Comparison of ENCODE assay signal across 39 mouse cellular contexts in the genomic region with DNA sequence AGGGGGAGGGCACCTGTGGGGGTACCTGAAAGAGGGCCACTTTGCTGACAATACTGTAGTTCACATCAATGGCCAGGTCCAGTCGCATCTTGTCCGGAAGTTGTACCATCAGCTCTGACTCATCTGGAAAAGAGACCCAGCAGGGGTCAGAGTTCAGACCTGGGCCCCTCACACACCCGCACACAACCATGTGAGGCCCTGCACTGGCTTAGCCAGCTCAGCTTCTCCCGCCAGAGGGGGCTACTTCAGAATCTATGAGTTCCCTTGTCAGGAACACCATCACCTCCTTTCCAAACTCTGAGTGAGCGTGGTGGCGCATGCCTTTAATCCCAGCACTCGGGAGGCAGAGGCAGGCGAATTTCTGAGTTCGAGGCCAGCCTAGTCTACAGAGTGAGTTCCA. TPM values are rescaled to one million over a fixed set of nuclear protein-coding genes. Genes with fewer than 3 reads are reported as not detected.
DNase-seq lines count a peak whose midpoint lies in the region; ATAC-seq and TF ChIP-seq lines count a peak whose summit lies in the region.
"Had no signal": no experiment of that assay in that cellular context is flagged by ENCODE, and none has a peak within 500 bp of the region (broad histone marks: within the 10 kb centered on the region; RNA-seq: fewer than 3 reads in every experiment).

No protein-coding gene starts in this region.

- no peaks in the 10 kb centered on the region for H3K4me1 ChIP-seq in kidney, adult 2 months (ENCODE audit: control insufficient read depth, insufficient read depth, low read length)
- H3K4me1 ChIP-seq: limb, embryonic 13.5 days; lung, embryonic 15.5 days; stomach, embryonic 15.5 days had no signal

- TF ChIP-seq CTCF in kidney, adult 2 months (conservative IDR thresholded peaks at IDR 0.05; ENCODE audit: insufficient read depth, insufficient read length, low read depth, low read length) = no peak

- 68% methylated on average over 9 of the region's 9 CpGs for WGBS in kidney, adult 2 months

- peak; percentile 16 for DNase-seq in thymus, postnatal 4 days
- DNase-seq in thymus, postnatal 36 days = no peak
- DNase-seq in ZHBTc4 (ENCODE audit: low read depth, low spot score) = peak; percentile 76
- peak; percentile 24 for DNase-seq in retina, embryonic 14.5 days (ENCODE audit: low spot score)
- DNase-seq in lung, postnatal 14 days = no peak
- no peak for DNase-seq in kidney, adult 2 months
- DNase-seq: adrenal gland, adult 2 months; adrenal gland, postnatal 36 days; cerebellum, adult 2 months; cerebellum, postnatal 14 days; forebrain, postnatal 0 days; heart, postnatal 14 days; kidney, adult 9 months; kidney, postnatal 25 days; lung, postnatal 36 days; midbrain, embryonic 14.5 days; right cerebral cortex, postnatal 25 days; thymus, adult 18-20 months; thymus, postnatal 25 days had no signal

- H3K27me3 ChIP-seq in kidney, adult 2 months (replicated peaks; ENCODE audit: control insufficient read depth, insufficient read depth, low read length) = no peaks in the 10 kb centered on the region
- H3K27me3 ChIP-seq: forebrain, embryonic 12.5 days; hindbrain, embryonic 15.5 days; limb, embryonic 13.5 days; lung, embryonic 15.5 days; stomach, embryonic 15.5 days had no signal

- H3K27ac ChIP-seq in kidney, adult 2 months (ENCODE audit: insufficient read depth, low read depth, low read length) = no peak overlapping the region
- H3K27ac ChIP-seq: forebrain, embryonic 12.5 days; hindbrain, embryonic 10.5 days; hindbrain, embryonic 15.5 days; layer of hippocampus, adult 2 months; limb, embryonic 13.5 days; lung, embryonic 15.5 days; stomach, embryonic 15.5 days had no signal

- no peak for TF ChIP-seq POLR2A in kidney, adult 2 months (IDR thresholded peaks at IDR 0.05; ENCODE audit: low read depth, low read length)

- no peak for ATAC-seq in erythroblast, adult 5-6 weeks (replicated peaks; ENCODE audit: low FRiP score, poor library complexity, severe bottlenecking)
- ATAC-seq: CD4-positive, CD25-positive, alpha-beta regulatory T cell, adult 4 months; forebrain, postnatal 0 days; inflammation-experienced regulatory T-cells, adult 6 months had no signal

- H3K4me3 ChIP-seq in kidney, adult 2 months (ENCODE audit: insufficient read depth, low read depth, low read length) = no peak overlapping the region
- H3K4me3 ChIP-seq: forebrain, embryonic 12.5 days; hindbrain, embryonic 10.5 days; hindbrain, embryonic 15.5 days; layer of hippocampus, adult 2 months; limb, embryonic 13.5 days; lung, embryonic 15.5 days; stomach, embryonic 15.5 days had no signal

- no peaks in the 10 kb centered on the region for H3K36me3 ChIP-seq in kidney, adult 2 months (ENCODE audit: control insufficient read depth, insufficient read depth, low read length)
- H3K36me3 ChIP-seq: forebrain, embryonic 12.5 days; G1E; hindbrain, embryonic 10.5 days; hindbrain, embryonic 15.5 days; limb, embryonic 13.5 days; lung, embryonic 15.5 days; stomach, embryonic 15.5 days had no signal

RNA-seq across cellular contexts. Expression of a gene that starts 49.4 kb away (rescaled TPM):
- 0.96 and 1.0 TPM in 2 replicates for total RNA-seq in erythroblast, adult 5-6 weeks (2015; ENCODE audit: low replicate concordance)
- 0.51 and 1.1 TPM in 2 replicates for total RNA-seq in erythroblast, adult 5-6 weeks (2017; ENCODE audit: low replicate concordance)
- 92.3 and 100 TPM in 2 replicates for polyA plus RNA-seq in kidney, adult 2 months (2012; rRNA removed)
- polyA plus RNA-seq: CD4-positive, CD25-positive, alpha-beta regulatory T cell, adult 4 months; G1E had no signal

RNA-seq across cellular contexts. Expression of a gene that starts 54.3 kb away (rescaled TPM):
- not detected in 2 replicates for total RNA-seq in erythroblast, adult 5-6 weeks (2015; ENCODE audit: low replicate concordance)
- not detected in 2 replicates for total RNA-seq in erythroblast, adult 5-6 weeks (2017; ENCODE audit: low replicate concordance)
- 0.38 and 1.1 TPM in 2 replicates for polyA plus RNA-seq in kidney, adult 2 months (2012; rRNA removed)
- total RNA-seq: monocyte, adult 5-6 weeks had no signal
- polyA plus RNA-seq: G1E had no signal

RNA-seq across cellular contexts. Expression of a gene that starts 58.3 kb away (rescaled TPM):
- not detected in 2 replicates for total RNA-seq in erythroblast, adult 5-6 weeks (2015; ENCODE audit: low replicate concordance)
- total RNA-seq in erythroblast, adult 5-6 weeks (2017; ENCODE audit: low replicate concordance) = not detected in 2 replicates
- polyA plus RNA-seq in kidney, adult 2 months (2012; rRNA removed) = 0.22 and 0.41 TPM in 2 replicates
- total RNA-seq: G1E; gastrocnemius, adult 8-10 months; layer of hippocampus, postnatal 25 days; left cerebral cortex, adult 8-10 months; left cerebral cortex, postnatal 36 days; megakaryocyte, adult 5-6 weeks had no signal
- polyA plus RNA-seq: CD4-positive, CD25-positive, alpha-beta regulatory T cell, adult 4 months; forebrain, embryonic 12.5 days; G1E; heart, embryonic 14.5 days; hindbrain, embryonic 10.5 days; inflammation-experienced regulatory T-cells, adult 6 months; liver, embryonic 11.5 days; liver, embryonic 16.5 days had no signal

Comparison
In these comparisons a context has a peak if more than half of its experiments do, and no peak if none do; other contexts are left out.
1. DNase-seq: peak in thymus, postnatal 4 days (single experiment), ZHBTc4 (single experiment) and retina, embryonic 14.5 days (single experiment); none in thymus, postnatal 36 days (0 of 2), lung, postnatal 14 days (single experiment) and kidney, adult 2 months (single experiment).